Mouse (Mus musculus) layer of hippocampus, adult 8-10 months (tissue): ENCODE measurements around the gene Pmm1. TPM values are rescaled to one million over a fixed set of nuclear protein-coding genes. Genes with fewer than 3 reads are reported as not detected.
A peak's percentile ranks its signal among the peaks of the same experiment; 100 is the strongest.

Experiments used
- DNase-seq, 2 experiments: peaks; one replicate each; pipeline ENCODE4 v3.0.0; 2022; ENCODE audit warnings: low spot score in 2 of 2
- total RNA-seq, 4 experiments: library from RNA; stranded (reverse); gene quantifications; 2 replicates each; pipeline ENCODE4 v1.2.4; 2022

Gene Pmm1
- total RNA-seq, 4 experiments from 2014 or later: 190 to 206 (median 199) TPM

DNA sequence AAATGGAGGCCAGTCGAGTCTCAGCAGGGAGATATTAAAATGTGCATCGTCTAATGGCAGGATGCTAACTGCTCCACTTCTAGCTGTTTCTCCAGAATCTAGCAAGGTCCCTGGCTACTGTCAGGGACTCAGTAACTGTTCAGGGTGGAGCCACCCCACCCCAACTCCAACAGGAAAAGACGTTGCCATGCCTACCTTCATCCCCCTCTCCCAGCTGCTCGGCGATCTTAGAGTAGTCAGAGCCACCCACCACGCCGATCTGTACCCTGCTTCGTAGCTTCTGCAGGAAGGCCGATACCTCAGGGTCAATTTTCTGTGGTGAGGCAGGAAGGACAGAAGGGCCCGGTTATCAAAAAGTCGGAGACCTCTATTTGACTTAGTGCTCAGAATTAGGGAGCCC is 3.1 kb downstream of the Pmm1 start:
- DNase-seq: no peak

DNA sequence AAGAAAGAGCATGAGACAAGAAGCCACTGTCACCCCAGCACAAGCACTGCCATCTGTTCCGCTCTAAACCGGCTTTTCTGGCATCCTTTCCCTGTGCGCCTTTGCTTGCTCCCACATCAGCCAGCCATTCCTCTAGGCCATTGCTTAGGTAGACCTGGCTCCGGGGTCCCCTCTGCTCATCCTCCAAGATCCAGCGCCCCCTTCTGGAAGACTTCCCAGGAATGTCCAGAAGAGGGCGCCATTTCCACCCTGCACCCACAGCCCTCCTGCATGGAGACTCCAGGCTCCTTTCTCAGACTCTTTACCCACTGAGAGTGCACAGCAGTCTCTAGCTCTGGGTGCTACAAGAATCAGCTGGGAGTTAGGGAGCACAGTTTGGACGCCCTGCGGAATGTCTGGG is 4.3 kb downstream of the Pmm1 start:
- peak in 1 of 2 experiments; percentile 56 for DNase-seq

- no peak for DNase-seq
Observed at GRCm38 (mm10) chr15:81955414-81955813, 5.3 kb downstream of the Pmm1 start.

- no peak for DNase-seq
Observed at GRCm38 (mm10) chr15:81954716-81955115, 6.0 kb downstream of the Pmm1 start.

GRCm38 (mm10) chr15:81954151-81954583 is 6.6 kb downstream of the Pmm1 start:
- no peak for DNase-seq

DNA sequence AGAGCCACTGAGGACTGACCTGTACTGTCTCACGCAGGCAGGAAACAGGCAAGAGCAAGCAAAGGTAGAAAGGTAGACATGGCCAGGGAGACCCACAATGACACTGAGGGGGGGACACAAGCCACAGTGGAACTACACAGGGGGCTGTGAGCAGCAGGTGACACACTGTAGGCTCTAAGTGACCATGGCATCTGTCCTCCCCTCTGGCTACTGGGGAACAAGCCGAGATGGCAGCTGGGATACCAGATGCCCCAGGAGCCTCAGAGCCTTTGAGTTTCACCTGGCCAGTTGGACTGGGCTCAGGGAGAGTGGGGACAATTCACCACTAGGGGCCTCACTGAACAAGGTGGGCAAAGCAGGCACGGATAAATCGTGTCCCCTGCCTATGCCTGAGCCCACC is 8.4 kb downstream of the Pmm1 start:
- DNase-seq: no peak

GRCm38 (mm10) chr15:81951159-81951558 is 9.6 kb downstream of the Pmm1 start:
- DNase-seq: no peak

- no peak for DNase-seq
Observed at GRCm38 (mm10) chr15:81950716-81951115, 10.0 kb downstream of the Pmm1 start.

- no peak for DNase-seq
Observed at GRCm38 (mm10) chr15:81949476-81950131, 11.1 kb downstream of the Pmm1 start.

DNA sequence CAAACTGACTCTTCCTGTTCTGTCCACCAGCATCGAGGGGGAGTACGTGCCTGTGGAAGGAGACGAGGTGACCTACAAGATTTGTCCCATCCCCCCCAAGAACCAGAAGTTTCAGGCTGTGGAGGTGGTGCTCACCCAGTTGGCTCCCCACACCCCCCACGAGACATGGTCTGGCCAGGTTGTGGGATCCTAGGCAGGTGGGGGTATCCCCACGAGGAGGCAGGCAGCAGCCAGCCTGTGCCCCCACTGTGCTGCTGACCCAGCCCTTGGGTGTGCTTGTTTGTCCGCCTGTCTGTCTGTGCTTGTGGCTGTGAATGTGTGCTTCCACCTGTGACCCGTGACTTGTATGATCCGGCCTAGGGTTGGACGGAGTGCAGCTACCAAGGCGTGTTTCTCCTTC is 11.7 kb downstream of the Pmm1 start:
- DNase-seq: no peak

GRCm38 (mm10) chr15:81943176-81943749 is 17.5 kb downstream of the Pmm1 start:
- no peak for DNase-seq

DNA sequence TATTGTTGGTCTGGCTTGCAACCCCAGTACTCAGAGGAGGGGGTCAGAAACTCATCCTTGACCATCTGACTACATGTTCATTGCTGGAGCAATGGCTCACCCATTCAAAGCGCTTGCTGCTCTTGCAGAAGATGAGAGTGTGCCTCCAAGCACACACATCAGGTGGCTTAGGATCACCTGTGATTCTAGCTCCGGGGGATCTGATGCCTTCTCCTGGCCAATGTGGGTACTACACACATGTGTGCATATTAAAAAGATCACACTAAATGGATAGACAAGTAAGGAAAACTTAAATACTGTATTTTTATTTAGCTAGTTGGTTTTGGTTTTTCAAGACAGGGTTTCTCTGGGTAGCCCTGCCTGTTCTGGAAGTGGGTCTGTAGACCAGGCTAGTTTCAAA is 19.7 kb downstream of the Pmm1 start:
- DNase-seq: no peak

DNA sequence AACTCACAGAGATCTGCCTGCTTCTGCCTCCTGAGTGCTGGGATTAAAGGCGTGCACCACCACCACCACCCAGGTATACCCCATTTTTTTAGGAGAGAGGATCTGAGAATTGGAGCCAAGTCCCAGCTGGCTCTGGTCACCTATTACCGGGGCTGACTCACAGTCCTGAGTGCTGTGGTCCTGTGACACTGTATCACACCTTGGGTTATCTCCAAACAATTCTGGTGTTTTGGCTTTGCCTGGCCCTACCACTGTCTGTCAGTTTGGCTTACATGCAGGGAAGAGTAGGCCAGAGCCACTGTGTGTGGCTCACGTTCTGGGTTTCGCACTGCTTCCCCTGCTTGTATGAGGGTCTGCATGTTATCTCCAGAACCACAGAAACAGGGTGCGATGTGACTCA is 20.5 kb downstream of the Pmm1 start:
- DNase-seq: no peak

DNA sequence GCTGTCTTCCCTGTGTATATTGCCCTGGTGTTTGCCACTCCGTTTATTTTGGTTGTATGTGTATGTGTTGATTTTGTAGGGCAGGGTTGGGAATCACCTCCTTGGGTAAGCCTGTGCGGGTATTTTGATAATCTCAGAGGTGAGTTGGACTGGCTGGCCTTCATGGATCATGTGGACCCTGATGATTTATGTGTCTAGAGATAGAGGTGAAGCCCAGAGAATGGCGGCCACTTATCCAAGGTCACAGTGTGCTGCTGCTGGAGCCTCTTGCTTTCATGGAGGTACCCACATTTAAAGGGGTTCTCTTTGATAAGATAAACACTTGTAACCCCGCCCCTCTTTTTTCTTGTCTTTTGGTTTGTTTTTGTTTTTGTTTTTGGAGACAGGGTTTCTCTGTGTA is 21.0 kb downstream of the Pmm1 start:
- no peak for DNase-seq

- no peak for DNase-seq
Observed at GRCm38 (mm10) chr15:81939157-81939715, 21.5 kb downstream of the Pmm1 start.

DNA sequence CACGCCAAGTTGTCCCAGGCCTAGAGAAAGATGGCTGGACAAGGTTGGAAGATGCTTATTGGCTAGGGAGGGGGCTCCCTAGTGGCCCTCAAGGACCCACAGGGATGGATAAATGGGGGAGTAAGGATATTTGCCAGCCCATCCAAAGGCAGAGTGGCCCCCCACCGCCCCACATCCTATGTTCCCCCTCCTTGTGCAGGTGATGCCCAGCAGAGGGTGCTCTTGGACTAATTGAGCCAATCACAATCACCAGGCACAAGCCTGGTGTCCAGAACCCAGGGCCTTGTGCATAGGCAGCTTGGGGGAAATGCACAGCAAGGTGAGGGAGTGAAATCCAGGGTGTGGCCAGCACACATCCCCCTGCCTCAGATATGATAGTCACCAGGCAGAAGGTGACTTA is 22.5 kb downstream of the Pmm1 start:
- no peak for DNase-seq

GRCm38 (mm10) chr15:81937098-81937972 is 23.4 kb downstream of the Pmm1 start:
- peak; percentile 56 to 58 for DNase-seq

DNA sequence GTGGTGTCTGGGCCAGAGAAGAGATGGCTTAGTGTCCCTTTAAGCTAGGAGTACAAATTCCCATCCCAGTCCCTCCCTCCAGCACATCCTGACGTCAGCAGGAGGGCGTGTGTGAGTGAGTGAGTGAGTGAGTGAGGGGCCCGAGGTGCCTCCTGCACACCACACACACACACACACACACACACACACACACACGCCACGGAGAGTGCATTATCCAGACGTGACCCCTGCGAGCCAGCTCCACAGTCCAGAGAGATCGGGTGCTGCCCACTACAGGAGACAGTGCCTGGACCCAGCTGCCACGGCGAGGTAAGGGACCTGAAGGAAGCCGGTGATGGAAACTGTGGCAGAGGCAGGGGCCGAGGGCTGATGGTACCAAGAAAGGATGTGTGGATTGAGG is 24.1 kb downstream of the Pmm1 start, which contains the start of gene Csdc2:
Gene Csdc2, plus strand, starts transcription at position 81 of the 400 bp plus-strand sequence.
- peak in 1 of 2 experiments; percentile 48 for DNase-seq

GRCm38 (mm10) chr15:81935869-81936637 is 24.7 kb downstream of the Pmm1 start:
- no peak for DNase-seq

DNA sequence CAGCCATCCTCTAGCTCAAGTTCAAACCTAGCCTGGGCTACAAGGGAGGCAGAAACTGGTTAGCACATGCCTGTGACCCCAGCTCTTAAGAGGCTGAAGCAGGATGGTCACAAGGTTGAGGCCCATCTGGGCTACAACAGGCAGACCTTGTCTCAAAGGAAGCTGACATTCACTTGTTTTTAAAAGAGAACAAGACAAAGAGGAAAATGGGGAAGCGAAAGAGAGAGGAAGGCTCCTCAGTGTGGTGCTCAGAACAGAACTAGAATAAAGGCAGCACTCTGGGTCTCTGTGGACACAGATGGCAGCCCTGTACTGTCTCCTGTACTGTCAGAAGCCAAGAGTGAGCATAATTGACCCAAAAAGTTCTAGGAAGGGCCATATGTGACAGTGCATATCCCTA is 26.7 kb downstream of the Pmm1 start:
- DNase-seq: no peak

GRCm38 (mm10) chr15:81932951-81933470 is 27.7 kb downstream of the Pmm1 start:
- peak; percentile 65 to 69 for DNase-seq
